Mouse (Mus musculus) intestine, embryonic 16.5 days (tissue): ENCODE results near the gene Tnrc6b. TPM values are rescaled to one million over a fixed set of nuclear protein-coding genes. Genes with fewer than 3 reads are reported as not detected.

Source experiments
- ATAC-seq: fragments of 200-750 bp; cut with Nextera tagmentation; 2 replicates; pipeline ENCODE4 v1.8.0; 2017; ENCODE audit warnings: moderate TSS enrichment, moderate library complexity
- H3K27ac ChIP-seq: fragments of 300-500 bp; sonication (generic); 2 replicates; pipeline ENCODE4 v1.5.1; 2014; ENCODE audit warnings: mild to moderate bottlenecking, low read length
- H3K27me3 ChIP-seq: fragments of 300-500 bp; sonication (generic); replicated peaks from 2 replicates; pipeline ENCODE4 v1.6.1; 2014; ENCODE audit warnings: low read length, control low read depth, mixed read lengths; ENCODE audit not compliant: control insufficient read depth, insufficient read depth
- H3K36me3 ChIP-seq: fragments of 300-500 bp; sonication (generic); 2 replicates; pipeline ENCODE4 v1.6.1; 2014; ENCODE audit warnings: low read length, control low read depth; ENCODE audit not compliant: control insufficient read depth, insufficient read depth
- H3K4me1 ChIP-seq: fragments of 300-500 bp; sonication (generic); 2 replicates; pipeline ENCODE4 v1.6.1; 2014; ENCODE audit warnings: low read length, control low read depth, mixed read lengths; ENCODE audit not compliant: control insufficient read depth, insufficient read depth
- H3K4me2 ChIP-seq: fragments of 300-500 bp; sonication (generic); 2 replicates; pipeline ENCODE4 v1.6.1; 2014; ENCODE audit warnings: low read depth, low read length, control low read depth
- H3K4me3 ChIP-seq: fragments of 300-500 bp; sonication (generic); 2 replicates; pipeline ENCODE4 v1.5.1; 2014; ENCODE audit warnings: mild to moderate bottlenecking, low read length
- H3K9ac ChIP-seq: fragments of 300-500 bp; sonication (generic); 2 replicates; pipeline ENCODE4 v1.6.1; 2014; ENCODE audit warnings: low read depth, low read length
- H3K9me3 ChIP-seq: fragments of 300-500 bp; sonication (generic); 2 replicates; pipeline ENCODE4 v1.6.1; 2016; ENCODE audit warnings: low read length, control low read depth; ENCODE audit not compliant: control insufficient read depth
- WGBS: fragments of 180-500 bp; shearing (Covaris S2); extraction: QIAGEN DNeasy Blood & Tissue Kit; methylation state at CpG from one replicate; pipeline ENCODE4 v1.1.7; 2014; 5-methylcytosine and 5-hydroxymethylcytosine counted together
- polyA plus RNA-seq: library from polyadenylated mRNA; unstranded; fragments of >200 nt; fragmentation: Nextera tagmentation; extraction: Ambion mirVana; gene quantifications from 2 replicates; pipeline ENCODE4 v1.2.1, GENCODE M21; 2015

The Tnrc6b gene
- polyA plus RNA-seq, 1 experiment from 2014 or later = 18.0 TPM

- no peaks in the 10 kb centered on the region for H3K27me3 ChIP-seq
- no peak overlapping the region for H3K27ac ChIP-seq
- no peaks in the 10 kb centered on the region for H3K36me3 ChIP-seq
- ATAC-seq = no peak
- no peak overlapping the region for H3K4me2 ChIP-seq
- no peaks in the 10 kb centered on the region for H3K4me1 ChIP-seq
- H3K9ac ChIP-seq = no peak overlapping the region
- no peak overlapping the region for H3K4me3 ChIP-seq
- 92% methylated on average over 4 of the region's 4 CpGs for WGBS
- no peaks in the 10 kb centered on the region for H3K9me3 ChIP-seq
Observed at GRCm38 (mm10) chr15:80762621-80763020, 51.5 kb downstream of the Tnrc6b start.

- Histone ChIP-seq H3K4me2 (no peak overlapping the region), H3K9ac (no peak overlapping the region), H3K9me3 (no peaks in the 10 kb centered on the region), H3K36me3 (no peaks in the 10 kb centered on the region), H3K4me3 (no peak overlapping the region), H3K4me1 (no peaks in the 10 kb centered on the region), H3K27ac (no peak overlapping the region), H3K27me3 (no peaks in the 10 kb centered on the region)
- 96% methylated on average over 6 of the region's 6 CpGs for WGBS
- ATAC-seq = no peak
Observed at GRCm38 (mm10) chr15:80764666-80765065, 53.6 kb downstream of the Tnrc6b start.

- no peaks in the 10 kb centered on the region for H3K27me3 ChIP-seq
- no peak overlapping the region for H3K4me2 ChIP-seq
- no peak overlapping the region for H3K9ac ChIP-seq
- no peaks in the 10 kb centered on the region for H3K4me1 ChIP-seq
- no peak for ATAC-seq
- H3K4me3 ChIP-seq = no peak overlapping the region
- 86% methylated on average over 2 of the region's 2 CpGs for WGBS
- H3K27ac ChIP-seq = no peak overlapping the region
- no peaks in the 10 kb centered on the region for H3K36me3 ChIP-seq
- no peaks in the 10 kb centered on the region for H3K9me3 ChIP-seq
Observed at GRCm38 (mm10) chr15:80765381-80765780, 54.3 kb downstream of the Tnrc6b start.

- no peak overlapping the region for H3K4me3 ChIP-seq
- peaks cover 5% of the 10 kb centered on the region; the same call in 1 of the 2 replicates for H3K4me1 ChIP-seq
- H3K4me2 ChIP-seq = no peak overlapping the region
- H3K27ac ChIP-seq = no peak overlapping the region
- no peak overlapping the region for H3K9ac ChIP-seq
- no peaks in the 10 kb centered on the region for H3K36me3 ChIP-seq
- no peak for ATAC-seq
- 88% methylated on average over 3 of the region's 3 CpGs for WGBS
- H3K9me3 ChIP-seq = no peaks in the 10 kb centered on the region
- no peaks in the 10 kb centered on the region for H3K27me3 ChIP-seq
Observed at GRCm38 (mm10) chr15:80768216-80768615, 57.1 kb downstream of the Tnrc6b start.

- WGBS = 38% methylated on average over 1 of the region's 1 CpGs
- Histone ChIP-seq H3K9ac (no peak overlapping the region), H3K4me2 (no peak overlapping the region), H3K4me3 (no peak overlapping the region), H3K27ac (no peak overlapping the region), H3K4me1 (peaks cover 5% of the 10 kb centered on the region; the same call in 1 of the 2 replicates), H3K36me3 (no peaks in the 10 kb centered on the region), H3K27me3 (no peaks in the 10 kb centered on the region), H3K9me3 (no peaks in the 10 kb centered on the region)
- no peak for ATAC-seq
Observed at GRCm38 (mm10) chr15:80771926-80772441, 60.9 kb downstream of the Tnrc6b start.

GRCm38 (mm10) chr15:80774666-80775065 lies 63.6 kb downstream of the Tnrc6b start:
- no peak for ATAC-seq
- Histone ChIP-seq H3K27ac (no peak overlapping the region), H3K4me2 (no peak overlapping the region), H3K9ac (no peak overlapping the region), H3K9me3 (no peaks in the 10 kb centered on the region), H3K36me3 (no peaks in the 10 kb centered on the region), H3K4me1 (peaks cover 5% of the 10 kb centered on the region; the same call in 1 of the 2 replicates), H3K27me3 (no peaks in the 10 kb centered on the region), H3K4me3 (no peak overlapping the region)
- WGBS = 91% methylated on average over 1 of the region's 1 CpGs

- Histone ChIP-seq H3K36me3 (no peaks in the 10 kb centered on the region), H3K9ac (0 out of 2 replicates have a peak overlapping the region, but pooled peaks have one; percentile 5)
Observed at GRCm38 (mm10) chr15:80779006-80779405, 67.9 kb downstream of the Tnrc6b start.

GRCm38 (mm10) chr15:80780154-80780751 lies 69.1 kb downstream of the Tnrc6b start:
- no peak for ATAC-seq
- Histone ChIP-seq H3K9ac (no peak overlapping the region), H3K9me3 (no peaks in the 10 kb centered on the region), H3K4me1 (peaks cover 4% of the 10 kb centered on the region; the same call in 1 of the 2 replicates), H3K27ac (no peak overlapping the region), H3K27me3 (no peaks in the 10 kb centered on the region), H3K36me3 (no peaks in the 10 kb centered on the region), H3K4me3 (no peak overlapping the region), H3K4me2 (no peak overlapping the region)
- WGBS = 87% methylated on average over 5 of the region's 5 CpGs

More at GRCm38 (mm10) chr15:80779006-80779405, 67.9 kb downstream of the Tnrc6b start:
- H3K4me1 ChIP-seq = no peaks in the 10 kb centered on the region
- no peak overlapping the region for H3K4me3 ChIP-seq
- 55% methylated on average over 3 of the region's 3 CpGs for WGBS
- ATAC-seq = no peak
- no peak overlapping the region for H3K4me2 ChIP-seq
- H3K9me3 ChIP-seq = no peaks in the 10 kb centered on the region
- no peak overlapping the region for H3K27ac ChIP-seq
- no peaks in the 10 kb centered on the region for H3K27me3 ChIP-seq

GRCm38 (mm10) chr15:80781218-80781806 lies 70.2 kb downstream of the Tnrc6b start:
- H3K9me3 ChIP-seq = no peaks in the 10 kb centered on the region
- no peak for ATAC-seq
- H3K4me3 ChIP-seq = no peak overlapping the region
- H3K4me2 ChIP-seq = no peak overlapping the region
- H3K36me3 ChIP-seq = no peaks in the 10 kb centered on the region
- no peak overlapping the region for H3K27ac ChIP-seq
- no peaks in the 10 kb centered on the region for H3K27me3 ChIP-seq
- 91% methylated on average over 5 of the region's 5 CpGs for WGBS
- no peak overlapping the region for H3K9ac ChIP-seq
- H3K4me1 ChIP-seq = peaks cover 4% of the 10 kb centered on the region; the same call in 1 of the 2 replicates
